Mouse (Mus musculus): ENCODE measurements around the gene Fbxl14.
"Not testable (repeated sequence)": the region's sequence is repeated elsewhere in the genome, so short reads cannot be mapped to it uniquely, and the experiment has no call there.

The Fbxl14 gene

DNA sequence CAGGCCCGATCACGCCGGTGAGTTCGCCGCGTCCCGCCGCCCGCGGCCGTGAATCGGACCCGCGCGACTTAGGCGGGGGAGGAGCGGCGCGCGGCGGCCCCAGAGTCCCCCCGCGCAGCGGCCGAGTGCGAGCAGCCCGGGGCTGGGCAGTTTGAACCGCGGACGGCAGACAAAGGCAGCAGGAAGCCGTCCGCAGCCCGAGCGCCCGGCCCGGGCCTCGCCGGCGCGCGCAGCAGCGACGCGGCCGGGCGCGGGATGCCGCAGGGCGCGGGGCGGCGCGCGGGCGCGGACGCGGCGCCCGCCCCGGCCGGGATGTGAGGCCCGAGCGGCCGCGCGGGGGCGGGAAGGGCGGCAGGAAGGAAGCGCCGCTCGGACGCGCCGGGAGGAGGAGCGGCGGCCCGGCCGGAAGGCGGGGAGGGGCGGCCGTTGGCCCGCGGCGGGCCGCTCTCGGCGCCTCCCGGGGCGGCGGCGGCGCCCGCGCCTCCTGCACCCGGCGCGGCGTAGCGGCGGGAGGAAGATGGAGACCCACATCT is at the start of gene Fbxl14:
Gene Fbxl14 (plus strand): TSS at position 326 of the 533 bp plus-strand sequence.
- DNase-seq (ENCODE audit: low spot score in 2 of 2) = no peak

DNA sequence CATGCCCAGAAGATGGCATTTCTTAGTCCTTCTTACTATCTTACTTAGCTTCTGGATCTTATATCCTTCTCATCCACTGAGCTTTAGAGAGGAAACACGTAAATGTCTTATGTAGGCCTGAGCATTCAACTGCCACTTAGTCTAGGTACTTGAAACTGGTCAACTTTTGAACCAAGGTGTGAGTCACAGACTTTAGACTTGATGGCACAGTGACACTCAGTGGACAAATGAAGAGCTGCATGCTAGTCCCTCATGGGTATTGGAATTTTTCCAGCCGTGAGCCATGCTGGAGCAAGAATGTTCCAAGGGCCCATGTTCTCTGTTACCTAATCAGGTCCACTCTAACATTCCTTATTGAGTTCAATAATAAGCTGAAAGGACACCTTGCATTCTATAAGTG is 49.0 kb upstream of the Fbxl14 start:
- peak; percentile 35 to 48 for DNase-seq (ENCODE audit: low spot score in 2 of 2)

- no peak for DNase-seq (ENCODE audit: low spot score in 2 of 2)
Measured at GRCm38 (mm10) chr6:119431751-119432324, 47.6 kb upstream of the Fbxl14 start.

DNA sequence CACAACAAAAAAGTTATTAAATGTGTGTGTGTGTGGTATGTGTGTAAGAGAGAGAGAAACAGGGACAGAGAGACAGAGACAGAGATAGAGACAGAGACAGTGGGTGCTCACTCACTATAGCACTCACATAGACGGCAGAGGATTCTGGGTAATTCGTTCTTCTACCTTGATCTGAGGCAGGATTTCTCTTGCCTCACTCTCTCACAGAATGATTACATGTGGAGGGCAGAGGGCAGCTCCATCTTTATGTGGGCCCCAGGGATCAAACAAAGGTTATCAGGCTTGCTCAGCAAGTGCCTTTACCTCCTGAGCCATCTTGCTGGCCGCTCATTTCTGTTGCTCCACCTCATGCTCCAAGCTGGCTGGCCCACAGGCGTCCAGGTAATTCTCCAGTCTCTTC is 45.1 kb upstream of the Fbxl14 start:
- DNase-seq (ENCODE audit: low spot score in 2 of 2) = no peak

DNA sequence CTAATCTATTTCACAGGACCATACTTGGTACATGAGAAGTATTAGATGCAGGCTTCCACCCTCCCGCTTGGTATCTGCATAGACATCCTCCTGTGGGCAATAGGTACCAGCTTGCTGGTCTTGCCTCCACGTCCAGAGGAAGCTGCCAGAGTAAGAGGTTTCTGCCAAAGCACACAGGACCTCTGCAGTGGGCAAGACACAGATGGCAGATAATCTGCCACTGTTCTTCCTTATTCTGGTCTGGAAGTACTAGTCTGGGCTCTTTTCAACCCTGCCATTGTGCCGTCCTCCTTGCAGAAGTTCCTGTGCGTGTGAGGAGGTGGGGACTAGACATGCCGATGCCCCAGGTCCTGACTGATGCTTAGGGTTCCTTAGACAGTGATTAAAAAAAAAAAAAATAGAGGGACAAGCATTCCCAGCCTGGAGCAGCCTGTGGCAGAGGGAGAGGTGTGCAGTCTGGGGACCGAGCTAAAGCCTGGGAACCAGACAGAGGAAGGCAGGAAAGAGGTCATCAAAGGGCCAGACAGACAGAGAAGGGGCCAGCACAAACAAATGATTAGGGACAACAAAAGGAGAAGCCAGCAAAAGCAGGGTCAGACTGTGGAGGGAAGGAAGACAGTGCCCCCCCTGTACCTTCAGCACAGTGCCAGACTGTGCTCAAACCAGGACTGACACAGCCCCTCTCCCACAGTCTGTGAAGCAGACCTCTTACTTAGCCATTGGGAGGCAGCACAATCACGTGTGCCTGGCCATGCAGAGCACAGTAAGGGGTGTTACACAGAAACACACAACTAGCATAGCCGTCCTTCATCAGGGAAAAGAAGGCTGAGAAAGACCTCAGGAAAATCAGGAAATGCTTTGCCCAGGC is 41.3 kb upstream of the Fbxl14 start:
- DNase-seq (ENCODE audit: low spot score in 2 of 2) = no peak

DNA sequence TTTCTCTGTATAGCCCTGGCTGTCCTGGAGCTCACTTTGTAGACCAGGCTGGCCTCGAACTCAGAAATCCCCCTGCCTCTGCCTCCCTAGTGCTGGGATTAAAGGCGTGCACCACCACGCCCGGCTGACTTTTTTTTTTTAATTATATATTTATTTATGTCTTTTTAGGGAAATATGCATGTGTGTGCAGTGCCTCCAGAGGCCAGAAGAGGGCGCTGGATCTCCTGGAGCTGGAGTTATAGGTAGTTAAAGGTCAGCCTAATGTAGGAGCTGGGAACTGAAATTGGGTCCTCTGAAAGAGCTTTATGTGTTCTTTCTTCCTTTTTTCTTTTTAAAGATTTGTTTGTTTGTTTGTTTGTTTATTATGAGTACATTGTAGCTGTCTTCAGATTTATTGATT is 36.7 kb upstream of the Fbxl14 start:
- DNase-seq (ENCODE audit: low spot score in 2 of 2) = not testable (repeated sequence)

GRCm38 (mm10) chr6:119443742-119444645 is 35.5 kb upstream of the Fbxl14 start:
- peak; percentile 57 to 60 for DNase-seq (ENCODE audit: low spot score in 2 of 2)

GRCm38 (mm10) chr6:119445671-119446607 is 33.5 kb upstream of the Fbxl14 start:
- DNase-seq (ENCODE audit: low spot score in 2 of 2) = no peak

DNA sequence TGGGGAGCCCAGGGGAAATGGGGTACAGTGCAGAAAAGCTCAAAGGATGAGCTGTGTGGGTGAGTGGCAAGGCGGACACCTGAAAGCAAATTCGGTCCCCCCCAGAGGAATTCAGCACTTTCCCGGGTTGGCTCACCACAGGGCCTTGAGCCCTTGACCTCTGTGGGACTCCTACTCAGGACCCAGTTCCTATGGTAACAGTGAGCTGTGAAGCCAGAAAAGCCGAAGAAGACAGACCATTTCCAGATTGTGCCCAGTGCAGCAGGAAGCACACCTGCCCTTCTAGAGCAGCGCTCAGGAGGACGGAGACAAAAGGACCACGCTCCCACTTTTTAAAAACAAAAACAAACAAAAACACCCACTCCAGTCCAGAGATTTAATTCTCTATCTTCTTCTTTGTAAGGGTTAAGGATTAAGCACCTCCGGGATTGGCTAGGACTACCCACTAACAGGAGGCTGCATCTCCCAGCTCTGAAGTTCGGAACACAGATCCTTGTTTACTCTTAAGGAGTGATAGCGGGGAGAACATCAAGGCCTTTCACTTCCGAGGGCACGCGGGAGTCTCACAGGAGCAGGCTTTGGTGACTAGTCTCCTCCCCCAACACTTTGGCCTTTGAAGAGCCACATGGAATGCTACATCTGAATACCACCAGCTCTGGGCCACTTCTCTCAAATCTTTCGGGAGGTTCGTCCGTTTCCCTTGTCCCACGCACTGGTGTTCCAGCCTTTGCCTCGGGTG is 31.0 kb upstream of the Fbxl14 start:
- no peak for DNase-seq (ENCODE audit: low spot score in 2 of 2)

DNA sequence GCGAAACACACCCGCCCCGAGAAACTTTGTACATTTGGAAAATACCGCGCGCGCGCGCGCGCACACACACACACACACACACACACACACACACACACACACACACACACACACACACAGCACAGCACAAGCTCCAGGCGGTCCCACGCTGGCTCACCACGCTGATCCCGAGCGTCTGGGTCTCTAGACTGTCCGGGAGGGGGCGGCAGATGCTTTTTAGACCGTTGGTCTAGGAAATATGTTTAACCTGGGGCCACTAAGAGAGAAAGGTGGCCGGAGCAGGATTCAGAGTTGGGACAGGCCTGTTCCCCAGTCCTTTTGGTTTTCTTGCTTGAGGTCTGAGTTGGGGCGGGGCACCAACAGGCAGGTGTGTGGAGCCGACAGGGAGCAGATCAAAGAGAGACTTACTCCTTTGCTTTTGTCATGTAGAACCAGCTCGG is 30.4 kb upstream of the Fbxl14 start:
- DNase-seq (ENCODE audit: low spot score in 2 of 2) = peak; percentile 34 to 37

GRCm38 (mm10) chr6:119450965-119451943 is 28.2 kb upstream of the Fbxl14 start:
- DNase-seq (ENCODE audit: low spot score in 2 of 2) = no peak

DNA sequence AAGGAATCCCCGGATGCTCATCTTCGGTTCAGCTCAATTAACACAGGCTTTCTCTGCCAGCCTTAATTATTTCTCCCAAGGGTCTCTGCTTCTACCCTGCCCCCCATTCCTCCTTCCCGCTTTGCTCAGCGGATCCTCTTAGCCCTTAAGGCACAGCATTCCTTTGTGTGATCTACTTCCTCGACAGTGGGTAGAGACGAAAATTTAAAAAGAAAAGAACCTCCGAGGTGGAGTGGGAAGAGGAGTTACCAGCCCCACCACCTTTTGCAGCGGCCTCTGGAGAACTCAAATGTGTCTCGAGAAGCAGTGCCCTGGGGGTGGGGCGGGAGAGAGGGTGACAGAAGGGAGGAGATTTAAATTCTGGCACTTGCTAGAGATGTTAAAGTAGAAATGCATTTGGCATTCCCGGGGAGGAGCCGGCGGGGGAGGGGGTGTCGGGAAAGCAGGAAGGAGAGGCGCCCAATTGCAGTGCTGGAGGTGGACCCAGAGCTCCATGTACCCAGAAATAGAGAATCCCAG is 27.4 kb upstream of the Fbxl14 start:
- no peak for DNase-seq (ENCODE audit: low spot score in 2 of 2)

- DNase-seq (ENCODE audit: low spot score in 2 of 2) = no peak
Measured at GRCm38 (mm10) chr6:119458166-119458565, 21.3 kb upstream of the Fbxl14 start.

DNA sequence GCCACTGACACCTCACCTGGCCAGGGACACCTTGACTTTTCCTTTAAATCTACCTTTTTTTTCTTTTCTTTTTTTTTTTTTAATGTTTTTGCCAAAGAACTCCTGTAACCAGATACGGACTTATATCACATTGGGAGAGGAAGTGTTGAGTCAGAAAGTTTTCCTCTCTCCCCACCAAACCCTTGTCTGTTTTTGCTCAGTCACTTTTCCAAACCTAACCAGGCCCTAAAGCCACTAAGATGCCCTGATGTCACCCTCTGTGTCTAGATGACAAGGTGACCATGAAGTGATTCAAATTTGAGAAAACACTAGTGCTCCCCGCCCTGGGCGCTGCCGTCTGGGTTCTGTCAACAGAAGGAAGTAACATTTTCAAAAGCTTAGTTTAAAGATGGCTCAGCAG is 20.4 kb upstream of the Fbxl14 start:
- no peak for DNase-seq (ENCODE audit: low spot score in 2 of 2)

- DNase-seq (ENCODE audit: low spot score in 2 of 2) = no peak
Measured at GRCm38 (mm10) chr6:119460391-119460790, 19.1 kb upstream of the Fbxl14 start.

- no peak for DNase-seq (ENCODE audit: low spot score in 2 of 2)
Measured at GRCm38 (mm10) chr6:119466161-119466560, 13.3 kb upstream of the Fbxl14 start.

GRCm38 (mm10) chr6:119466921-119467784 is 12.3 kb upstream of the Fbxl14 start:
- no peak for DNase-seq (ENCODE audit: low spot score in 2 of 2)

DNA sequence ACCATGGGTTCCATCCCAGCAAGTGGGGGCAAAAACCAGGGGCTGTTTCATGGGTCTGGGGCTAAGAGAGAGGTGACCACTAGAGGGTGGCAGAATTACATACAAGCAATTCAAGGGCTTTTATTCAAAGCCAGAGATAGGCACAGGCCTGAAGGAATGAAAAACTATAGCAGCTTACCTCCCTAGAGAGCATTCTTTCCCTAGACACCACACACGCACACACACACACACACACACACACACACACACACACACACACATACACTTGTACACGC is 11.7 kb upstream of the Fbxl14 start:
- DNase-seq (ENCODE audit: low spot score in 2 of 2) = no peak
